Mouse (Mus musculus) skeletal muscle tissue, adult 2 months (tissue): ENCODE results near the gene Map2k5.

Experiments used
- DNase-seq: peaks from one replicate; pipeline ENCODE4 v3.0.0-alpha.2; 2012; ENCODE audit warnings: low read depth, low spot score

The Map2k5 gene

DNA sequence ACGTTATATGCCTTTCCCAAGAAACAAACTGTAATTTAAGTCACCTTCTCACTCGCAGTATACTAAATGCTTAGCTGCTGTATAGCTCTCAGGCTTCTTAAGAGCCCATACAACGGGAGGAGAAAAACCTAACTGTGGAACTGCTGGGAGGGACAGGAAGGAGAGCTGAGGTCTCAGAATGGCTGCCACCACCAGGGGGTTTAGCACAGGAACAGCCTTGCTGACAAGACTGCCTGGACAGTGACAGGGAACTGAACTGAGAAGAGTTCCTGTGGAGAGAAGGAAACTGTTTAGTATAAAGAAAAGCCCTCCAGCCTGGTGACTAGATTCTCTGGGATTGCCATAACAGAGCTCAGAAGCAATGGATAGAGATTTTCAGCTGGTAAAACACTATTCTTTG is 35.9 kb downstream of the Map2k5 start:
- no peak for DNase-seq

DNA sequence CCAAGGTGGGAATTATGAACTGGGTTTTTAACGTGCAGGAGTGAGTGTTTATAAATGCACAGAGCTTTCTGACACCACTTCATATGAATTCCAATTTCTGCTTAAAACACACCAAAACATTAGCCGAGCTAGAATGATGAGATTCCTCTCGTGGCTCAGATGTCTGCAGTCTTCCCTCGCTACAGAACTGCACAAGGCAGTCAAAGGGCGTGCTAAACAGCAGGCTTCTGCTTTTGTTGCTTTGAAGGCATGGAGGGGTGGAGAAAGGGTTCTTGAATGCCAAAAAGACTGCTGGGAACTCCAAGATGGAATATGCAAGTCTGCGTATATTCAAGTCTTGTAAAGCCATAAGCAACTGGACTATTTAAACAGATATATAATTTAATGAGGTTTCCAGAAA is 38.4 kb downstream of the Map2k5 start:
- DNase-seq: no peak

- no peak for DNase-seq
Measured at GRCm38 (mm10) chr9:63338716-63339115, 39.0 kb downstream of the Map2k5 start.

- peak; percentile 72 for DNase-seq
Measured at GRCm38 (mm10) chr9:63335816-63336215, 41.9 kb downstream of the Map2k5 start.

DNA sequence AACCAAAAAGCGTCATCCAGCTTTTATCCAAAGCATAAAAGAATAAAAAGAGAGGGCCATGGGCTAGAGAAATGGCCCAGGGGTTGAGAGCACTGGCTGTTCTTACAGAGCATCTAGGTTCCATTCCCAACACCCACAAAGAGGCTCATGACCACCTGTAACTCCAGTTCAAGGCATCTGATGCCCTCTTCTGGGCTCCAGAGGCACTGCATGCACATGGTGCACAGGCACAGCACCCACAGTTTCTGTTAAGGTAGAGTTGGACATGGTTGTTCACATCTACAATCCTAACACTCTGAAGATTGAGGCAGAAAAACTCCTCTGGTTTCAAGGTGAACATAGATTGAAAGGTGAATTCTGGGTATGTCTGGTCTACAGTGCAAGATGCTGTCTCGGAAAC is 44.6 kb downstream of the Map2k5 start:
- no peak for DNase-seq

DNA sequence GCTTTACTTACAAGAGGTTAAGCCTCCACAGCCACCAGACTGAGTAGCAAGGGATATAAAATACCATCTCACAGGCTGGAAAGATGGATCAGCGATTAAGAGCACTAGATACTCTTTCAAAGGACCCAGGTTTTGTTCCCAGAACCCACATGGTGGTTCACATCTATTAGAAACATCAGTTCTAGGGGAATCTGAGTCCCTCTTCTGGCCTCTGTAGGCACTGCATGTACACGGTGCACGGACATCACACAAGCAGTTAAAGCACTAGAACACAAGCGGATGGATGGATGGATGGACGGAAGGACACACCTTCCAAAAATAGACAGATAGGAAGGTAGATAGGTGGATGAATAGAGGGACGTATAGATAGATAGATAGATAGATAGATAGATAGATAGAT is 46.5 kb downstream of the Map2k5 start:
- DNase-seq: no peak

GRCm38 (mm10) chr9:63328958-63329685 is 48.6 kb downstream of the Map2k5 start:
- DNase-seq: no peak

DNA sequence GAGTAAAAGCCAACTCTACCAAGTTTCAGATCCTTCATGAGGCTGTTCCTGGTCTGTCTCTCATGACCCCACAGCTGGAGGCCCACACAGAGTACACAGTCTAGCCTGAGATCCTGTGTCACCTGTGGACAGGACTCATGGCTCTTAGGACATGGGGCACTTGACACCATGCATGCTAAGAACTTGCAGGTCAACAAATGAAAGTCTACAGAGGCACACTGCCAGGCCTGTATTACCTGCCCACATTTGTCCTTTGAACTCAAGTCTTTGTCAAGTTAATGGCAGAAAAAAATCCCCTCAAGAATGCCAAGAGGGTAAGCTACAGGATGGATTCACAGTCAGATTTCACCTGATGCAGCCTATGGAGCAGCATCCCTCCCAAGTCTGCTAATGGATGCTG is 62.5 kb downstream of the Map2k5 start:
- DNase-seq: no peak

- DNase-seq: no peak
Measured at GRCm38 (mm10) chr9:63314126-63314525, 63.6 kb downstream of the Map2k5 start.

GRCm38 (mm10) chr9:63309956-63310355 is 67.7 kb downstream of the Map2k5 start:
- DNase-seq: no peak

DNA sequence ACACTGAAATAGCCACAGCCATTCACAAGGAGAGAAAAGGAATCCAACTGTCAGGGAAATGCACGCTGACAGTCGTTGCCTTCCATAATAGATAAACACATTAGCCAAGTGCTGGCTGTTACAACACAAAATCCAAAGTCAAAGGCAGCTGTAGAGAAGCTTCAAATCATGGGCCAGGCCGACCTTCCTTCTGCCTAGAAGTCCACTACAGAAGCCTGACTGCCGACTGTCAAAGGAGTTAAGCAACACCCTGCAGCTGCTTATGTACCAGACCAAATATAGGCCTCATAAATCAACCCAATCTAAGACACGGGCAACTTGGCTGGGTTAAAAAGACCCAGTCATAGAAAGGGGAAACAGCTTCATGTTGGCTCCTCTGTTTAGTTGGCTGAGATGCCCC is 68.7 kb downstream of the Map2k5 start:
- DNase-seq: peak; percentile 75

- no peak for DNase-seq
Measured at GRCm38 (mm10) chr9:63308441-63308840, 69.3 kb downstream of the Map2k5 start.

- no peak for DNase-seq
Measured at GRCm38 (mm10) chr9:63302511-63302910, 75.2 kb downstream of the Map2k5 start.

GRCm38 (mm10) chr9:63298656-63299055 is 79.0 kb downstream of the Map2k5 start:
- no peak for DNase-seq

DNA sequence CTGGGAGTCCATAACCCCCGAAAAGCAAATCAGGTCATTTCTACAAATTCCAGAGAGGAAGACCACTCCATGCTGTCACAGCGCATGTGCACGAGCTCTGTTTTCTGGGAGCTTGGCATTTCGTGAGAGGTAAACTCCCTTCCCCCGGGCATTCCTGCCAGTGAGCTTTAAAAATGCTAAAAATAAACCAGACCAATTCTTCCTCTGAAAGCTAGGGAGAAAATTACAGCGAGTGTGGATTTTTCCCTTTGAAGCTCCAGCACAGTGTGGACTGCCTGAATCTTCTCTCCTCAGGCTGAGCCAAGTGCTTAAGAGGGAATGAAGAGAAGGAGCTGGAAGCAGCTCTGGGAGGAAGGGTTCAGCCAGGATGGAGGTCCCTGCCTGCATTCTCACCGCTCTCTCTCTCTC is 82.1 kb downstream of the Map2k5 start:
- DNase-seq: no peak

DNA sequence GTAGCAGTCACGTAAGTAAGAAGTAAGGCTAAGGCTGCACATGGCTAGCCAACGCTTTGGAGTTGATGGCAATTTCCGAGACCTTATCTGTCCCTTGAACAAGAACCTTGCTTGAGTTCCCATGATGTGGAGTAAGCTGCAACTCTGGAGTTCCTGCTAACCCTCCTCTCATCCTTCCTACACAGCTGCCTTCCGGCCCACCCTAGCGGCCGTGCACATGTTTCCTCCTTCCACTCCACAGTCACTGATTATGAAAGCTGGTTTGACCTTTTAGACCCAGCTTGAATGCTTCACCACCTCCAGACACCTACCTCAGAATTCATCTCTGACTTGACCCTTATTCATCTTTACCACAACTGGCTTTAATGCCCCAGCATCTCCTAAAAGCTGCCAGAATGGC is 82.9 kb downstream of the Map2k5 start:
- no peak for DNase-seq

GRCm38 (mm10) chr9:63293781-63294480 is 83.8 kb downstream of the Map2k5 start:
- no peak for DNase-seq

DNA sequence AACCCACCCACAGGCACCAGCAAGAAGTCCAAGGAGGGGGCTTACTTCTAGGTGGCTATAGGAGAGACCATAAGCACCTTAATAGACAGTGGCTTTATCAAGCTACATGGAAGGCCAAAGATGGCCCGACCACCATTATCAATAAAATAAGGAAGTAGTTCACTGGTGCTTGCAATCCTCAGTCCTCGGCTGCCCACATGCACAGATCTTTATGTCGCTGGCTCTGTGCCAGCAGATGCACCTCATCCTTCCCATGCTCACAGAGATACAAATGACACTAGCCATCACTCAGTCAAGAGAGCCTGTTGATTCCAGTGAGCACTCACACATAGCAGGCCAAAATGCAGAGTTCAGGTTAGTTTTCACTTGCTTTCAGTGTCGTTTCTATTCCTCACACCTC is 89.0 kb downstream of the Map2k5 start:
- DNase-seq: no peak

DNA sequence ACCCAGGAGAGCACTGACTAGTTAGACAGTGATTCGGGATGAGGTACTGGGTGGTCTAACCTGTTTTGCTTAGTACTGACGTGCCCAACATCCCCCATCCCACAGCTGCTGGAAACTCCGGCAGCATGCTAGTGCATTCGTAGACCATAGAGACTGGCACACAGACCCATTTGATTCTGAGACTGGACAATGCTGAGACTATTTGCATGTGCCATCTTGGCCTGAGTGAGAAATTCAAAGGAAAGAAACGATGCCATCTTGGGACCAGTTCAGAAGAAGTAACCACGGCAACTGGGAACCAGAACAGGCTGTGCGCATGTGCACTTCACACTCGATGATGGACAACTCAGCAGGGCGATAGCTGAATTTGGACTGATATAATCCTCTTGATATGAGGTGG is 93.3 kb downstream of the Map2k5 start:
- no peak for DNase-seq

DNA sequence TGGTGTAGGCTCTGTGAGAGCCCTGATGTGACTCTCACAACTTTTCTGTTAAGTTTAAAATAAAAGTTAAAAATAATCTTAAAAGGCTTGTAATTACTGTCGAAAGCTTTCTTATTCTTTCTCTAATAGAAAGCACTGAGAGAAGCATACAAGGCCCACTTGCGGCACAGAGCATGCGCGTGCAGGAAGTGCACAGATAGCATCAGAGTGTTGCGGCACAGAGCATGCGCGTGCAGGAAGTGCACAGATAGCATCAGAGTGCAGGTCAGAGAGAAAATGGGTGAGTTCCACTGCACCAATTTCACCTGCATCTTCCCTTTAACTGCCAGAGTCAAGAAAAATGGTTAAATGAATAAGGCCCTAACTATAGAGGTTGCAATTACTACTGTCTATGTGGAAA is 95.7 kb downstream of the Map2k5 start:
- no peak for DNase-seq

GRCm38 (mm10) chr9:63281086-63281485 is 96.6 kb downstream of the Map2k5 start:
- DNase-seq: no peak

DNA sequence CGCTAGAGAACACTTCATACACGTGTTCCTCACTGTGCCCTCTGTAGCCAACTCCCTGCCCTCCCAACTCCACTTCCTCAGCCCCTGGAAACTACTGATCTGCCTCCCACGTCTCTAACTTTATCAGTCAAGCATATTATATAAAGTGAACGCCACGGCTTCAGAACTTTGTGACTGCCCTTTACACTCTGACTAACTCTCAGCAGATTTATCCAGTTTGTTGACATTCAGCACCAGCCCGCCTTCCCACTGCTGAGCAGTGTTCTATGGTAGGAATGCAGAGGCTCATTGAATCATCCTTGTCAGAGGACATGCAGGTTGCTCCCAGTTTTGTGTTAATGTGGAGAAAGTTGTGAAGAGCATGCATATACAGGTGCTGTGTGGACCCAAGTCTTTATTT is 103.9 kb downstream of the Map2k5 start:
- DNase-seq: no peak

- no peak for DNase-seq
Measured at GRCm38 (mm10) chr9:63269839-63270238, 107.9 kb downstream of the Map2k5 start.
